Mouse (Mus musculus) urinary bladder, postnatal 36 days (tissue): Measurements from ENCODE around the gene Egfl8.

ENCODE experiments used
- DNase-seq, 2 experiments: peaks; one replicate each; pipeline ENCODE4 v3.0.0; 2022; ENCODE audit warnings: low spot score in 2 of 2, mixed read lengths in 1 of 2

The Egfl8 gene

DNA sequence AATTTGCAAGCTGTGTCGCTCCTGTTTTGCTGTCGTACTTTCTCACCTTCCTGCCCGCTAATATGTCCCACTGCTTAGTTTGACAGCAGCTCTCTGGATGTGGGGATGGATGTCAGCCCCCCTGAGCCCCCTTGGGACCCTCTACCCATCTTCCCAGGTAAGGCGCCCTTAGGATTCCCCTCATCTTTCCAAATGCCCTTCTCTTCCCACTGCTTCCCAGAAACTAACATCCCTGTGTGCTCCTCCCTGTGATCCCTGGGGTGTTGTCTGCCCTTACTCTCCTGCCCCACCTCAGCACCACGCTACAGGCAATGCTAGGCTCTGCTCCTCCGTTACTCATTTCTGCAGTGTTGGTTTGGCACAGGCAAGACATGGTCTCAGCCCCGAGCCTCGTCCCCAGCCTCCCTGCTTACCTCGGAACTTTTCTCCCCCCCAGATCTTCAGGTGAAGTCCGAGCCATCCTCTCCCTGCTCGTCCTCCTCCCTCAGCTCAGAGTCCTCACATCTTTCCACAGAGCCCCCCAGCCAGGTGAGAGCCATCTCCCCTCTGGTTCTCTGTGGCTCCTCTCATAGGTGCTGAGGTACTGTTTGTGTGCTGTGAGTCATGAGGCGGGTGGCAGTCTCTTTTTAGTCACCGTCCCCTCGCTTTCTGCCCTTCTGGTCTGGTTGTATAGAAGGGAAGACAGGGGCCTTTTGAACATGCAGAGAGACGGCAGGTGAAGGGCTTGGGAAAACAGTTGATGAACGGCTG, 32.5 kb upstream of the Egfl8 start:
- DNase-seq: no peak

DNA sequence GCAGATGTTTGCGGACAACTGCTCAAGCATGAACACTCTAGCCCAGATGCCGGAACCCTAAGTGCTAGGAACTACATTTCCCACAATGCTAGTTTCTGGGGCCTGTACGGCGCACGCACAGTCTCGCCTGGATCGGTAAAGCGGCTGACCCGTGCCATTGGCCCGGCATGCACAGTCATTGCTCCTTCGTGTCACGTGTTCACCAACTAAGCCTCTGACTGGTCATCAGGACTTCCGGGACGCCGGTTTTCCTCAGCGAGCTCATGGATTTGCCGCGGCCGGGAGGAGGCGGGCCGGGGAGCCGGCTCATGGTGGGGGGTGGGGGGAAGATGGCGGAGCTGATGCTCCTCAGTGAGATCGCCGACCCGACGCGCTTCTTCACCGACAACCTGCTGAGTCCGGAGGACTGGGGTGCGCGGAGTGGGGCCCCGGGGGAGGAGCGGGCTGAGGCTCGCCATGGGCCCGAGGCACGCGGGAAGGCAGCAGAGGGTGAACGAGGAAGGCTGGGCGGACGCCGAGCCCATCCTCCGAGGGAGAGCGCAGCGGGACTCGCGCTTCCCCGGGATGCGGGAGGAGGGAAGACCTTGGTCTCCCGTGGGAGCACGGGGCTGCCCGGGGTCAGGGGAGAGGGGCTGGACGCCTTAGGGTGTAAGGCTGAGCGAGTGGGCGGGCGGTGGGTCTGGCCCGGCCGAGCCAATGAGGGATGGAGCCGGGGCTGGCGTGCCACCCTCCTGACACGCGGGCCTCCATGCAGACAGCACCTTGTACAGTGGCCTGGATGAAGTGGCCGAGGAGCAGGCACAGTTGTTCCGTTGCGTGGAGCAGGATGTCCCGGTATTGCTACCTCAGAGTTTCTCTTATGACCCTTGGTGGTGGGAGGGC, 31.4 kb upstream of the Egfl8 start, which contains the start of gene Atf6b:
Gene Atf6b (plus strand): TSS at position 241 of the 882 bp plus-strand sequence.
- peak; percentile 84 to 96 for DNase-seq

DNA sequence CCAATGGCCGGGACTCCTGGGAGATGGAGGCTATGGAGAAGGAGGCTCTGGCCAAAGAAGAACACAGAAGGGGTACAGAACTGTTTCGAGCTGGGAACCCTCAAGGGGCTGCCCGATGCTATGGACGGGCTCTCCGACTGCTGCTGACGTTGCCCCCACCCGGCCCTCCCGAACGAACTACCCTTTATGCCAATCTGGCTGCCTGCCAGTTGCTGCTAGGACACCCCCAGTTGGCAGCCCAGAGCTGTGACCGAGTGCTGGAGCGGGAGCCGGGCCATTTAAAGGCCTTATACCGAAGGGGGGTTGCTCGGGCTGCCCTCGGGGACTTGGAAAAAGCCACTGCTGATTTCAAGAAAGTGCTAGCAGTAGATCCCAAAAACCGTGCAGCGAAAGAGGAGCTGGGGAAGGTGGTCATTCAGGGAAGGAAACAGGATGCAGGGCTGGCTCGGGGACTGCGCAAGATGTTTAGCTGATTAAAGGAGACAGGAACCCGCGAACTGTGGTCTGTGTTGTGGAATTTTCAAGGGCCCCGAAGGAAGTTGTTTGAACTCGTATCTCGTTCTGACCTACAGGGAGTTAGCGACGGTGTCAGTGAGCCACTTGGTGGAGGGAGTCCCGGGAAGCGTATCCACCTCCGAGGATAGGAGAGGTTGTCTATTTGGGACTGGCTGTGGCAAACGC, 30.2 kb upstream of the Egfl8 start:
- no peak for DNase-seq

DNA sequence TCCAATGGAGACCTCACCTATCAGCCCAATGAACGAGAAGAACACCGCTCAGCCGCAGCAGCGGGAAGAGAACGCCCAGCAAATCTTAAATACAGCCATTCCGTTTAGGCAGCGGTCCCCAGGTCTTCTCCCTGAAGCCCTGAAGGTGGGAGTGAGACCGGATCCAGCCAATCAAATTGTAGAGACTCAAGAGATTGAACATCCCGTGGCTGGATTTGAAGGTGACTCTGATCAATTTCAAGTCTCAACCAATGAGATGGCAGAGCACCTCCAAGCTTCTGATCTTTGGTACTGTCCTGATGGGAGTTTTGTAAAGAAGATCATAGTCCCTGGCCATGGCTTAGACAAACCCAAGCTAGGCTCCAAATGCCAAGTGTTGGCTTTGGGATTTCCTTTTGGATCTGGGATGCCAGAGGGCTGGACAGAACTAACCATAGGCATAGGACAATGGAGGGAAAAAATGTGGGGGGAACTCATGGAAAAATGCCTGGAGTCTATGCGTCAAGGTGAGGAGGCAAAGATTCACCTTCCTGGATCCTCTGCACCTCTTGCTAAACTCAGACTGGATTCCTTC, 29.6 kb upstream of the Egfl8 start:
- no peak for DNase-seq

DNA sequence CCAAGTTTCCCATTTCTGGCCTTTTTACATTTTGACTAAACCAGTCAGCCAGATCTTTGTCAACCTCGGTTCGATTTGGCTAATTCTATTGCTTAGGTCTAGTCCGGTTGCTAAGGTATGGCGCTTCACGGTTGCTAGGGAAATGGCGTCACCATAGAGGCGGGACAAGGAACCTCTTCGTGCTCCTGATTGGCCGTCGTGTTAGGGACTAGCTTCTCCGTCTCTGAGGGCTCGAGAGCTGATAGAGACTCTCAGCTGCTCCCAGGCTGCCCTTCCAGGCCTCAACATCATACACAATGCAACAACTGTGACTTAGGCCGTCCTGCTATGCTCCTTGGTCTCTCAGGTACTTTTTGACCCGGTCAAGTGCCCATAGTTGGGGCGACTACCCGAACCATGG, 28.8 kb upstream of the Egfl8 start, which contains the start of gene Fkbpl:
Gene Fkbpl (plus strand): TSS at position 157 of the 400 bp plus-strand sequence.
- peak; percentile 95 to 96 for DNase-seq

DNA sequence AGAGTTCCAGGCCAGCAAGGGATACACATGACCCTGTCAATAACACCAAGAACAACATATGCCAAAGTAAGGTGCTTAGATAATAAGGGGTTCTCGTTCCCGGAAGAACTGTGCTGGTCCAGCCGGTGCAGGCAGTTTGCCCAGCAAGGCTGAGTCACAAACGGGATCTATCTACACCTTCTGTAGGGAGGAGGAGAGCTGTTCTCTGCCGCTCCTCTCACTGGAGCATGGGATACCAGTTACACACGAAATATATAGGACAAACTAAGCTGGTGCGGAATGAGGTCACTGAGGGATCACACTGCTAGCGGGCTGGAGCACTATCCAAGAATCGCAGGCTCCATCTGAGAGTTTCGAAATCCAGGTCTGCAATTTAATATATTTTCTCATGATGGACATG, 28.2 kb upstream of the Egfl8 start:
- DNase-seq: peak in 1 of 2 experiments; percentile 52

DNA sequence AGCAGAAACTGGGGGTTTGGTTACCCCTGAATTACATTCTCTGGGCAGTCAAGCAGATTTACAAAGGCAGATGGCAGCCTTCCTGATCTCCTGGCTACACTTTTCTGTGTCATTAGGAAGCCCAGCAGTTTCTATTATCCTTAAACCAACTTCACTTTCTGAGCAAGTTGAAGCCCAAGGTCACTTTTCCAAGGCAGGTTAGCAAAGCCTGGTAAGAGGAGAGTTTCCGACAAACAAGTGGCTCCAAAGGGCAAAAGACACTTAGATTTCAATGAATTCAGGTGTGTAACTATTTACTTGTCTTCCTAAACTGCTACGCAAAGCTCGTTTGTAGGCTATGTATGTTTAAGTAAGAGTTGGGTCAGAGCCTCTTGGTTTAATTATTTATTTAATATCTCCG, 27.6 kb upstream of the Egfl8 start:
- DNase-seq: no peak

DNA sequence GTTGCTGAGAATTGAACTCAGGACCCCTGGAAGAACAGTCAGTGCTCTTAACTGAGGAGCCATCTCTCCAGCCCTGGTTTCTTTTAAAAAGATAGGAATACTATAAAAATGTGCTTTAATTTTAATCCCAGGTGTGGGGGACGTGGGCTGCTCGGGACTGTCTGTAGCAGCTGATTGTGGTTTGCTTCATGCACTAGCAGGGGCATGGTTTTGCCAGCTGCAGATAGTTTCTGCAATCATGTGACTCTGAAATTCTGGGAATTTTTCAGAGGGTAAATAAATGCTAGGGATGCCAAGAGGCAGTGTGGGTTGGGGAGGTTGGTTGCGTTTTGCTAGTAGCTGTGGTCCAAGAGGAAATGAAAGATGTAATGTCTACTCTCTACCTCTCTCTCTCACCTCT, 26.2 kb upstream of the Egfl8 start:
- DNase-seq: no peak

DNA sequence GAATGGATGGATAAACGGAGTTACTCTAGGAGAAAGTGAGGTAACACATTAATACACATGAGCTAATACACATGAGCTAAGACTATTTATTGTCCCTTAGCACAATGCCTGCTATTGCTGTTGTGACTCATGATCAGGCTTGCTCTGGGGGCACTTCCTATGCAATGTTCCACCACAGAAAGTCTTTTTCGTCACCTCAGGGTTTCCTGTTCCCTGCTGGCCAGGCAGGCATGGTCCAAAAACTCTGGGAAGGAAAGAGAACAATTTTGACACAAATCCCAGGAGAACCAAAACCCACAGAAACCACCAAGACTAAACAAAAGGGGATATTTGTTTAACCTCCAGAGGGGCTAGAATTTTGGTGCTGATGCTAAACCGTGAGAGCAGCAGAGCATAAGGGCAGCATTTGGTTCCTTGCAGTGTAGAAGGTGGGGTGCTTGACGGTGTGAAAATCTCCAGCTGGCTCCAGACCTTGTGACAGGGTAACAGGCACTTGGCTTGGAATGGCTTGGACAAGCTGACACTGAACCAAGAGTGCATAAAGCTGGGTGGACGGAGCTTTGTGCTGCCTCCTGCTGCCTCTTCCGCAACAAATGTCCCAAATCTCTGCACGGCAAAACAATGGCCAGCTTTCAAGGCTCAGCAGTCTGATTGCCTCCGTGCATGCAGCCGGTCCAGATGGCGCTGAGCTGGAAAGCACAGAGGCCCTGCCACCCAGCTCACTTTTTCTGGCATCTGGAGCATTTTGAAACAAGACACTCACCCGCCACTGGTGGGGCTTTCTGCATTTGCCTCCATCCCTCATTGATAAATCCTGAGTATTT, 25.2 kb upstream of the Egfl8 start:
- peak in 1 of 2 experiments; percentile 52 for DNase-seq

DNA sequence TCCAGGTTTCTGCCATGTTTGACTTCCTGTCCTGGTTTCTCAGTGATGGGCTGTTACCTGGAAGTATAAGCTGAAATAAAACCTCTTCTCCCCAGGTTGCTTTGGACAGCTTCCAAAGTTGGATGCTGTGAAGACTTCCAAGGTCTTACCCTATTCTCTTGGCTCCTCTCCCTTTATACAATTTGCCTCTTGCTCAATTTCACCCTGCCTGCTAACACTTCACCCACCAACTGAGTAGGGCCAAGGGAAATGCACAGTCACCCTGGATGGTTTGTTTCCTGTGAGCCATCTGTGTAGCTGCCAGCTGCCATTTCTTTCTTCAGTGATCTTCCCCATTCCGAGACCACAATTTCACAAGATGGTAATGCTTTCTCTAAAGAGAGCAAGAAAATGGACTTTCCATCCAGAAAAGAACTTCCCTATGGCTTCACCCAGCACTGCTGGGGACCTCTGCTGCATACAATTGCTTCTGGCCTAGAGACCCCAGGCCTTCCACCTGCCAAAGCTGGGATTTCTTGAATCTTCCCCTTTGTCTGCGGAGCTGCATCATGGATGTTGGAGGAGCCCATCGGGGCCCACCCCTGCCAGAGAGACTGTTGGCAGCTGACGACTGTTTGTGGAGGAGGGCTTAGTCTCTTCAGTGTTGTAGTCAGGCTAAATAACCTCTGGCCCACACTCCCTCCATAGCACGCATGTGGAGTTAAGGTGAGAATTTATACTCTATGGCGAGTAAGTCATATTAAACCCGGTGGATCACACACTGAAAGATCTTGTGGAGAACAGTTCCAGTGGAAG, 23.9 kb upstream of the Egfl8 start:
- no peak for DNase-seq

DNA sequence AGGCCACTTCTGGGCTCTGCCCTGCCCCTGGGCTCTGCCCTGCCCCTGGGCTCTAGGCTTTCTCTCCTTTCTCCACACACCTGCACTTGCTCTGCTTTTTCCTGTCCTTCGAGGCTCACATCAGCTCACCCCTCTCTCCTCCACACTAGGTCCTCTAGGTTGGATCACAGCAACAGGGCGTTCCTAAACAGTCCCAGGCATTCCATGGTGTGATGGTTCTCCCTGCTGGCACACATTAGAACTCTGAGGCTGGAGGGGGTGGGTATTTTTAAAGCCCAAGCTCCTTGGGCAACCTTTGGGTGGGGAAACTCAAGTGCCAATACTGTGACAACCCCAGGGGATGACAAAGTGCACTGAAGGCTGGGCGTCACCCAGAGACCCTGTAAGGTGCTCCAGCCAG, 21.7 kb upstream of the Egfl8 start:
- DNase-seq: no peak

DNA sequence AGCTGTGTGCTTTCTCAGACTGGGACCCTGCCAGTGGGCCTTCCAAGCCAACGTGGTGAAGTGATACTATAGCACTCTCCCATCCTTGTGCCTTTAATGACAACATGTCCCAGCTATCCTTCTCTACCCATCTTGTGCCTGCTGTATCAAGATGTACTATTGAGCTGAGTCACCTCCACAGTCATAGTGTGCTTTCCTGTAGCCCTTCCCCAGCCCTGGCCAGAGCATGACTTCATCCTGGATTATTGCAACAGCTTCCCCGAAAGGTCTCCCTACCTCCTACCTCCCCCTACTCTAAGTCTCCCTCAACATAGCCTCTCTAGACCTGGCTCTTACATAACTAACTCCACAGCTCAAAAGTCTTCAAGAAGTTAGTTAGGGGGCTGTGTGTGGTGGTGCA, 19.9 kb upstream of the Egfl8 start:
- DNase-seq: no peak

DNA sequence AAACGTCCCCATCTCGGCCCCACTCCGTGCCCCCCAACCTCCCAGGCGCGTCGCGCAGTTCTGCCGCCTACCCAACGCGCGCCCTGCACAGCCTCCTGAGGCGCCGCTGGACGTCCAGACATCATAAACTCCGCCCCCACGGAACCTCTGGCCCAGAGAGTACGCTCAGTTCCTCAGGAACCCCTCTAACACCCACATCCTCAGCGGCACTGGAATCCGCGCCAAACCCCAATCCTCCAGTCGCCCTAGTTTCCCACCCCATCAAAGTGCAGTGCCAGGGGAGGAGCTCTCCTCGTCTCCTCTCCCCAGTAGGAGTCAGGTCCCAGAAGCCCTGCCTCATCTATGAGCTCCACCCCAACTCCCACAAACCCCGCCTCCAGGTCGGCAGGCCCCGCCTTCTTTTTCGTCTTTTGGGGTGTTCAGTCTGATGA, 16.5 kb upstream of the Egfl8 start:
- DNase-seq: peak; percentile 79 to 87

DNA sequence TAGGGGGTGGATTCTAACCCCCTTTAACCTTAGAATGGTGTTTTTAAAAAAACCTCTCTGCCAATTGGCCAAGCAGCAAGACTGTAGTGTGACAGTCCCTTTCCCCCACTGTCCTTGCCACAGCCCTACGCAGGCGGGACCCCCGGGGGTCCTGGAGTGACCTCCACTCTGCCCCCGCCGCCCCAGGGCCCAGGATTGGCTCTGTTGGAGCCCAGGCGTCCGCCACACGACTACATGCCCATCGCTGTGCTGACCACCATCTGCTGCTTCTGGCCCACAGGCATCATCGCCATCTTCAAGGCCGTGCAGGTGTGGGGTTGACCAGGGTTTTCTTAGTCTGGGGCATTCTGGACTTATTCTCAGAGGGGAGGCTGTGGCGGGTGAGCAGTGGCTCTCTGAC, 15.9 kb upstream of the Egfl8 start:
- DNase-seq: no peak

DNA sequence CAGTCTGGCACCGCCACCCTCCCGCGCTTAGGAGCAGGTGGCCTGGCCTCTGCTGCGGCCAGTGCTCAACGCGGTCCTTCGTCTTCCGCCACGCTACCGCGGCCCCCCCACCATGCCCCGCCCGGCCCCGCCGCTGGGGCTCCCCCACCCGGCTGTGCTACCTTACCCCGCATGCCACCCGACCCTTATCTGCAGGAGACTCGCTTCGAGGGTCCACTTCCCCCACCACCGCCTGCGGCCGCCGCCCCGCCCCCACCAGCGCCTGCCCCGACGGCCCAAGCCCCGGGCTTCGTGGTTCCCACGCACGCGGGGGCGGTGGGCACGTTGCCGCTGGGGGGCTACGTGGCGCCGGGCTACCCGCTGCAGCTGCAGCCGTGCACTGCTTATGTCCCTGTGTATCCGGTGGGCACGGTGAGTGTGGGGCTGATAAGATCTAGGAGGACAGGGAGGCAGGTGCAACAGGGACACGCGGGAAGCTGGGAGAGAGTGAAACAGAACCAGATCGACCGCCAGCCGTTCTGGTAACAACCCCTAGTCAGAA, 15.1 kb upstream of the Egfl8 start:
- no peak for DNase-seq

DNA sequence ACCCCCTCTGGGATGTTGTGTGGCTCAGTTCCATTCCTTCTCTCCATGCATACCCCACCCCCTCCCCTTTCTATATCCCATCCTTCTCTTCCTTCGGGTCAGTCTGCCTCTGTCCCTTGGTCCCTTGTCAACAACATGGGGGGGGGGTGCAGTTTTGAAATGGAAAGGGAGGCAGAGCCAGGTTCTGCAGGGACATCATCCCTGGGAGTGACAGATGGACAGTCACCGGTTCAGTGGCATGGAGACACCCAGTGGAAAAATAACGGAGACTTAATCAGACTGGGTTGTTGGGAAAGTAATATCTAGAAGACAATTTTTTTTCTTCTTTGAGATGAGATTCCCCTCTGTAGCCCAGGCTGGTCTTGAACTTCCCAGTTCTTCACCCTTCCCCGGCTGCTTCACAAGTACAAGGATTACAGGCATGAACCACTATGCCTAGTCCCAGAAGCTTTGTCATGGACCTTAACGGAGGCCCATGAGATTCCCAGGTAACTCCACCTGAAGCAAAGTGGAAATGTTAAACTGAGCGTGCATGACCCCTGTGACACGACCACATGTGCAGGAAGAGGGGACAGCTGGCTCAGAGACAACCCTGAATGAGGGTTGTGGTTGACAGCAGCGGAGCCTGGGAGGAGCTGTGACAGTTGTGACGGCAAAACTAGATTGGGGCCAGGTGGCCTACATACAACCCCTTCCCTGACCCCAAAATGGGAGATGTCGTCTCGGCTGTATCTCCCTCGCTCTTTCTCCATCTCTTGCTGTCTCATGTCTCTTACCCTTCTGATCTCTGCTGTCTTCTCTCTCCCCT, 14.2 kb upstream of the Egfl8 start:
- no peak for DNase-seq

DNA sequence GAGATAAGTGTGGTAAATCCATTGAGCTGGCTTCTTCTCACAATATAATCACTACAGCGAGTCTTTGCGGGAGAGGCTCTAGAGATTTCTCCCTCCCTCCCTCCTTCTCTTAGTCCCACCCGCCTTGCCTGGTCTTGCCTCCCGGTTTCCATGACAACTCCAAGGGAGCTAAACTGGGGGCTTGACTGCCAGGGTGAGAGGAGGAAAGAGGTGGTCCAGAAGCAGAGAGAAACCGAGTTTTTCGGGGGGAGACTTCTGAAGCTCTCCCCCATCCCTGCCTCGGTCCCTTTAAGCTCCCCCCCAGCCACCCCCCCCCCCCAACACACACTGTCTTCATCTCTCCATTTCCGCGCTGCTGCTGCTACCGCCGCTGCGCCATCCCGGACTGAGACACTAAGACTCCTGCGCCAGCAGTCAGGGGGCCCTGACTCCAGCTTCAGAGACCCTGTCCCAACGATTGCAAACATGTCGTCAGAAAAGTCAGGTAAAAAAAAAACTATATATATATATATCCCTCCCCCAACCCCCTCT, 13.5 kb upstream of the Egfl8 start, which contains the start of gene Prrt1:
Gene Prrt1 (plus strand): TSS at position 313 of the 531 bp plus-strand sequence.
- DNase-seq: no peak

DNA sequence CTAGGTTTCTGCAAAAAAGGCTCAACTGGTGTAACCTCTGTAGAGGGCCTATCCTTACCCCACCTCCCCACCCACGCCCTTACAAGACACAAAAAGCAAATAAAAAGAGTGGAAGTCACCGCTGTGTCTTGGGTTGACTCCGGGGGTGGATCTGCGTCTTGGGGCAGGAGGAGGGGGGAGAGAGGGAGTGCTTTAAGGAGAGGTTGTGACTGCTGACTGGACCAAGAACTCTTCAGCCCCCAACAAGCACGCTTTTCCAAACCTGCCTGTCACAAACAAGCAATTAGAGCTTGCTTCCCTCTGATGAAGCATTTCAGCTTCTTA, 12.8 kb upstream of the Egfl8 start:
- DNase-seq: no peak
